Mouse (Mus musculus) stomach, embryonic 16.5 days (tissue): ENCODE results near the gene Nme4. TPM values are rescaled to one million over a fixed set of nuclear protein-coding genes. Genes with fewer than 3 reads are reported as not detected.
"Not testable (repeated sequence)": the region's sequence is repeated elsewhere in the genome, so short reads cannot be mapped to it uniquely, and the experiment has no call there.

Experiments used
- ATAC-seq: fragments of 200-750 bp; cut with Nextera tagmentation; 2 replicates; pipeline ENCODE4 v1.8.0; 2017; ENCODE audit warnings: moderate number of reproducible peaks, moderate TSS enrichment; ENCODE audit not compliant: insufficient read depth, low FRiP score
- H3K27ac ChIP-seq: fragments of 300-500 bp; sonication (generic); 2 replicates; pipeline ENCODE4 v1.5.1; 2014; ENCODE audit warnings: low read length
- H3K27me3 ChIP-seq: fragments of 300-500 bp; sonication (generic); 2 replicates; pipeline ENCODE4 v1.6.1; 2014; ENCODE audit warnings: low read length, control low read depth, mixed read lengths; ENCODE audit not compliant: control insufficient read depth, insufficient read depth
- H3K36me3 ChIP-seq: fragments of 300-500 bp; sonication (generic); 2 replicates; pipeline ENCODE4 v1.6.1; 2014; ENCODE audit warnings: low read length; ENCODE audit not compliant: control insufficient read depth, insufficient read depth
- H3K4me1 ChIP-seq: fragments of 300-500 bp; sonication (generic); 2 replicates; pipeline ENCODE4 v1.6.1; 2014; ENCODE audit warnings: low read length, control low read depth, mixed read lengths; ENCODE audit not compliant: control insufficient read depth, insufficient read depth
- H3K4me2 ChIP-seq: fragments of 300-500 bp; sonication (generic); 2 replicates; pipeline ENCODE4 v1.6.1; 2014; ENCODE audit warnings: low read depth, low read length, mixed read lengths
- H3K4me3 ChIP-seq: fragments of 300-500 bp; sonication (generic); replicated peaks from 2 replicates; pipeline ENCODE4 v1.5.1; 2014; ENCODE audit warnings: mild to moderate bottlenecking, low read length
- H3K9ac ChIP-seq: fragments of 300-500 bp; sonication (generic); 2 replicates; pipeline ENCODE4 v1.6.1; 2014; ENCODE audit warnings: low read length
- H3K9me3 ChIP-seq: fragments of 300-500 bp; sonication (generic); replicated peaks from 2 replicates; pipeline ENCODE4 v1.6.1; 2016; ENCODE audit warnings: low read length, control low read depth; ENCODE audit not compliant: control insufficient read depth
- WGBS: fragments of 180-500 bp; shearing (Covaris S2); extraction: QIAGEN DNeasy Blood & Tissue Kit; methylation state at CpG from one replicate; pipeline ENCODE4 v1.1.7; 2014; 5-methylcytosine and 5-hydroxymethylcytosine counted together
- polyA plus RNA-seq: library from polyadenylated mRNA; unstranded; fragments of >200 nt; fragmentation: Nextera tagmentation; extraction: Ambion mirVana; gene quantifications from 2 replicates; pipeline ENCODE4 v1.2.1, GENCODE M21; 2015

Gene Nme4
- polyA plus RNA-seq, 1 experiment from 2014 or later, result 67.7 TPM

DNA sequence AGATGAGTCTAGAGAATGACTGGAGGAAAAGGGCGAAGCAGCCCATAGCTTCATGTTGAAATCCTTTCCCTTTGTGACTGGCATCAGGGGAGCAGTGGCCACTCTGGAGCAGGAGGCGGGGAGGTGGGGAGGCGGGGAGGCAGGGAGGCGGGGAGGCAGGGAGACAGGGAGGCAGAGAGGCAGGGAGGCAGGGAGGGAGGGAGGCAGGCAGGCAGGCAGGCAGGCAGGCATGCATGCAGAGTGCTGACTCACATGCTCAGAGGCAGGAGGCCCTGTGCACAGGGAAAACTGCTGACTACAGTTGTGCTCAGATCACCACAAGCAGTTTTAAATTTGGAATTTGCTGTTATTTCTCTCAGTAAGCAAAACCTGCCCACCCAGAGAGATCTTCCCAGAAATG lies 6.1 kb upstream of the Nme4 start:
- no peak overlapping the region for H3K4me2 ChIP-seq
- H3K4me3 ChIP-seq, result no peak overlapping the region
- H3K27me3 ChIP-seq, result no peaks in the 10 kb centered on the region
- H3K4me1 ChIP-seq, result no peaks in the 10 kb centered on the region
- H3K27ac ChIP-seq, result no peak overlapping the region
- H3K9me3 ChIP-seq, result no peaks in the 10 kb centered on the region
- H3K36me3 ChIP-seq, result no peaks in the 10 kb centered on the region
- 0 out of 2 replicates have a peak, but pooled peaks have one; percentile 64 for ATAC-seq
- H3K9ac ChIP-seq, result no peak overlapping the region
- WGBS, result 46% methylated on average over 4 of the region's 4 CpGs

GRCm38 (mm10) chr17:26100166-26100565 lies 4.8 kb upstream of the Nme4 start:
- Histone ChIP-seq H3K4me1 (no peaks in the 10 kb centered on the region), H3K36me3 (no peaks in the 10 kb centered on the region), H3K4me2 (no peak overlapping the region), H3K9me3 (no peaks in the 10 kb centered on the region), H3K9ac (no peak overlapping the region), H3K27ac (no peak overlapping the region), H3K27me3 (no peaks in the 10 kb centered on the region), H3K4me3 (no peak overlapping the region)
- WGBS, result 44% methylated on average over 2 of the region's 2 CpGs
- no peak for ATAC-seq

DNA sequence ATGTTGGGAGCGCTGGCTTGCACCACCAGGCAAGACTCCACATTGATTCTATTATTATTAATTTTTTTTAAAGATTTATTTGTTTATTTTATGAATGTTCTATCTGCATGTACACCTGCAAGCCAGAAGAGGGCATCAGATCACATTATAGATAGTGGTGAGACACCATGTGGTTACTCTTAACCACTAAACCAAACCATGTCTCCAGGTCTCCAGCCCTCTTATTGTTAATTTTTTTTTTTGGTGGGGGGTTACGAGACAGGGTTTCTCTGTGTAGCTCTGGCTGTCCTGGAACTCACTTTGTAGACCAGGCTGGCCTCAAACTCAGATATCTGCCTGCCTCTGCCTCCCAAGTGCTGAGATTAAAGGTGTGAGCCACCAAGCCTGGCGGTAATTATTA lies 3.9 kb upstream of the Nme4 start:
- not testable (repeated sequence) for H3K27me3 ChIP-seq, H3K4me3 ChIP-seq, H3K27ac ChIP-seq, H3K9ac ChIP-seq, H3K9me3 ChIP-seq, ATAC-seq, H3K36me3 ChIP-seq, H3K4me2 ChIP-seq, H3K4me1 ChIP-seq
- WGBS, result 62% methylated on average over 3 of the region's 3 CpGs

- no peaks in the 10 kb centered on the region for H3K27me3 ChIP-seq
- no peaks in the 10 kb centered on the region for H3K9me3 ChIP-seq
- WGBS, result 88% methylated on average over 7 of the region's 7 CpGs
- no peaks in the 10 kb centered on the region for H3K36me3 ChIP-seq
- H3K4me1 ChIP-seq, result peaks cover 7% of the 10 kb centered on the region; the same call in 1 of the 2 replicates
- H3K9ac ChIP-seq, result no peak overlapping the region
- H3K4me3 ChIP-seq, result no peak overlapping the region
- no peak overlapping the region for H3K4me2 ChIP-seq
- ATAC-seq, result no peak
- H3K27ac ChIP-seq, result no peak overlapping the region
Observed at GRCm38 (mm10) chr17:26098461-26098860, 3.1 kb upstream of the Nme4 start.

GRCm38 (mm10) chr17:26094531-26095110 lies 781 bp downstream of the Nme4 start:
- H3K36me3 ChIP-seq, result peaks cover 4% of the 10 kb centered on the region; the same call in 1 of the 2 replicates
- H3K27me3 ChIP-seq, result no peaks in the 10 kb centered on the region
- peak overlapping the region; percentile 76 for H3K4me3 ChIP-seq
- H3K9me3 ChIP-seq, result no peaks in the 10 kb centered on the region
- peaks cover 7% of the 10 kb centered on the region; the same call in 1 of the 2 replicates for H3K4me1 ChIP-seq
- H3K4me2 ChIP-seq, result peak overlapping the region; percentile 83
- WGBS, result 28% methylated on average over 9 of the region's 9 CpGs
- ATAC-seq, result no peak
- peak overlapping the region; percentile 90 for H3K9ac ChIP-seq
- H3K27ac ChIP-seq, result peak overlapping the region; percentile 72

DNA sequence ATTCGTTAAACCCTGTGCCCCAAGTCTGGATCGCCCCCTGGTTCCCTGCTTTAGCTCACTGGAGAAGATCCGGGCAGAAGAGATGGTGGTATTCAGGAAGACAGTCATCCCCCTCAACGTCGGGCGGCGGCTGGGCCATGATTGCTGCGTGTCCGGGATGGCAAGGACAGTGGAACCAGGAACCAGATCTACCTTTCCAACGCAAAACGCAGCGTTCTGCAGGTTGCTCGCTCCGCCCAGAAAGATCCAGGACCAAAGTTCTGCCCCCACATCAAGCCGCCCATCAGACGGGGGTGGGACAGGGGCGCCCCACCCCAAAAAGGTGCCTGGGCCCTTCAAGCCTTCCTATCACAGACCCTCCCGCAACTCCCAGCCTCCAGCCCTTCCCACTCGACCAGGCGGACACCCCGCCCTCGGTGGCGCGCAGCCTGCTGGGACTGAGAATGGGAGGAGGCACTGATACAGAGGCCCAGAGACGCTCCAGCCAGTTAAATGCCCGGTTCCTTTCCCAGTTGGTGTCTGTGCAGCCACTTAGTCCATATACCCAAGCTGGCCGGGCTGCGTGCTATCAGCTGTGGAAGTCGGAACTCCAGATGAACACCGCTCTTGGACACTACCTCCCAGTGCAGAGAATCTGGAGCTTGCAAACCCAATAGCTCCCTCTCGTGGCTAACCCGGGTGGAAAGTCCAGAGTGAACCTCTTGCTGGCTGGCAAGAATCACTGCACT lies 5.3 kb downstream of the Nme4 start, which contains the start of gene Decr2:
Gene Decr2 (minus strand): TSS at position 433 of the 728 bp plus-strand sequence.
- Histone ChIP-seq H3K4me2 (peak within 1 kb of the TSS; percentile 77), H3K9ac (peak within 1 kb of the TSS; percentile 84), H3K36me3 (peaks cover 4% of the 10 kb centered on the region; the same call in 1 of the 2 replicates), H3K4me1 (peaks cover 7% of the 10 kb centered on the region; the same call in 1 of the 2 replicates), H3K27me3 (no peaks in the 10 kb centered on the region), H3K9me3 (no peaks in the 10 kb centered on the region), H3K4me3 (peak within 1 kb of the TSS; percentile 63), H3K27ac (peak within 1 kb of the TSS; percentile 92)
- peak; percentile 96 for ATAC-seq
- WGBS, result under 1% methylated on average over 32 of the region's 32 CpGs

- ATAC-seq, result no peak
- H3K9me3 ChIP-seq, result no peaks in the 10 kb centered on the region
- no peak overlapping the region for H3K9ac ChIP-seq
- no peaks in the 10 kb centered on the region for H3K4me1 ChIP-seq
- peaks cover 2% of the 10 kb centered on the region; the same call in 1 of the 2 replicates for H3K36me3 ChIP-seq
- no peak overlapping the region for H3K4me3 ChIP-seq
- no peak overlapping the region for H3K4me2 ChIP-seq
- H3K27ac ChIP-seq, result no peak overlapping the region
- H3K27me3 ChIP-seq, result no peaks in the 10 kb centered on the region
- 91% methylated on average over 9 of the region's 9 CpGs for WGBS
Observed at GRCm38 (mm10) chr17:26087059-26087564, 8.3 kb downstream of the Nme4 start.

DNA sequence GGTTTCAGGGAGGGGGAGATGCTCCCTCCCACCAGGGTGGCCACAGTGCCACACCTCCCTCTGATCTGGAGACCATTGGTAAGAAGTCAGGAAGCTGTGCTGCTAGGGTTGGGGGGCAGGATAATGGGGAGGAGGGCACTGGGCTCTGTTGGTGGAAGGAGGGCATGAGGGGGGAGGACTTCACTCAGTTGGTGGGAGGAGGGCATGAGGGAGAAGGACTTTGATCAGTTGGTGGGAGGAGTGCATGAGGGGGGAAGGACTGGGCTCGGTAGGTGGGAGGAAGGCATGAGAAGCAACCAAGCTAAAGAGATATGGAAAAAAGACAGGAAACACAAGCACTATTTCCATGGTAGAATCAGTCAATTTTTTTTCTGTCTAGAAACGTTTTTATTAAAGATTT lies 14.5 kb downstream of the Nme4 start:
- Histone ChIP-seq H3K27ac (no peak overlapping the region), H3K27me3 (no peaks in the 10 kb centered on the region), H3K4me2 (no peak overlapping the region), H3K9me3 (no peaks in the 10 kb centered on the region), H3K9ac (no peak overlapping the region), H3K36me3 (no peaks in the 10 kb centered on the region), H3K4me1 (no peaks in the 10 kb centered on the region), H3K4me3 (no peak overlapping the region)
- no peak for ATAC-seq
- 28% methylated on average over 2 of the region's 2 CpGs for WGBS

DNA sequence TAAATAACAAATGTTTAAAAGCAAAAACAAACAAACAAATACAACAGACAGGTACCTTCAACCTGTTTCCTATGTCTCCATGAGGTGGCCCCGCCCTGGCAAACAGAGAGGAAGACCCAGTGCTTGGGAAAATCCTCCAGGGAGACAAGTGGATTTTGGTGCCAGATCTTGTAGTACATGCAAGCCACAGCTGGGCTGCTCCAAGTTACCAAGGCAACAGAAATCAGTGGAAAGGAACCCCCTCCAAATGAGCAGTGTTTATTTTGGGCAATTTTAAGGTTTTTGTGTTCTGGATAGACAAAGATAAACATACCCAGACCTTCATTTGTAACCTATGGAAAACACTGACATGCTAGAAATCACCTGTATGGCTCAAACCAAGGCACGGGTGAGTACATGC lies 16.6 kb downstream of the Nme4 start:
- H3K4me3 ChIP-seq, result no peak overlapping the region
- no peak overlapping the region for H3K9ac ChIP-seq
- ATAC-seq, result no peak
- 56% methylated on average over 2 of the region's 2 CpGs for WGBS
- H3K36me3 ChIP-seq, result no peaks in the 10 kb centered on the region
- H3K27me3 ChIP-seq, result no peaks in the 10 kb centered on the region
- no peak overlapping the region for H3K4me2 ChIP-seq
- H3K4me1 ChIP-seq, result no peaks in the 10 kb centered on the region
- H3K9me3 ChIP-seq, result no peaks in the 10 kb centered on the region
- no peak overlapping the region for H3K27ac ChIP-seq
